Mouse (Mus musculus) midbrain, postnatal 0 days (tissue): ENCODE results near the gene Agmat. TPM values are rescaled to one million over a fixed set of nuclear protein-coding genes. Genes with fewer than 3 reads are reported as not detected.

Experiments used
- ATAC-seq: fragments of 200-750 bp; cut with Nextera tagmentation; 2 replicates; pipeline ENCODE4 v1.8.0; 2017; ENCODE audit warnings: moderate number of reproducible peaks, mild to moderate bottlenecking, moderate TSS enrichment, moderate library complexity; ENCODE audit not compliant: low FRiP score
- DNase-seq: peaks from one replicate; pipeline ENCODE4 v3.0.0-alpha.2; 2015; ENCODE audit warnings: low spot score
- H3K27ac ChIP-seq: fragments of 300-500 bp; sonication (generic); 2 replicates; pipeline ENCODE4 v1.5.1; 2014; ENCODE audit warnings: low read depth, mild to moderate bottlenecking, low read length, mixed read lengths
- H3K27me3 ChIP-seq: fragments of 300-500 bp; sonication (generic); 2 replicates; pipeline ENCODE4 v1.6.1; 2014; ENCODE audit warnings: low read length, control low read depth, mixed read lengths; ENCODE audit not compliant: insufficient read depth
- H3K36me3 ChIP-seq: fragments of 300-500 bp; sonication (generic); 2 replicates; pipeline ENCODE4 v1.6.1; 2014; ENCODE audit warnings: low read length, control low read depth, mixed read lengths; ENCODE audit not compliant: insufficient read depth
- H3K4me1 ChIP-seq: fragments of 300-500 bp; sonication (generic); 2 replicates; pipeline ENCODE4 v1.6.1; 2014; ENCODE audit warnings: mild to moderate bottlenecking, control low read depth, antibody characterized with exemption, low read length, mixed read lengths; ENCODE audit not compliant: insufficient read depth
- H3K4me2 ChIP-seq: fragments of 300-500 bp; sonication (generic); 2 replicates; pipeline ENCODE4 v1.6.1; 2014; ENCODE audit warnings: low read depth, mild to moderate bottlenecking, low read length, mixed read lengths; ENCODE audit not compliant: poor library complexity, severe bottlenecking
- H3K4me3 ChIP-seq: fragments of 300-500 bp; sonication (generic); 2 replicates; pipeline ENCODE4 v1.5.1; 2014; ENCODE audit warnings: low read depth, mild to moderate bottlenecking, low read length, moderate library complexity
- H3K9ac ChIP-seq: fragments of 300-500 bp; sonication (generic); replicated peaks from 2 replicates; pipeline ENCODE4 v1.6.1; 2014; ENCODE audit warnings: mild to moderate bottlenecking, low read length, moderate library complexity, mixed read lengths; ENCODE audit not compliant: poor library complexity, severe bottlenecking
- H3K9me3 ChIP-seq: fragments of 300-500 bp; sonication (generic); 2 replicates; pipeline ENCODE4 v1.6.1; 2016; ENCODE audit warnings: low read length, control low read depth
- CTCF ChIP-seq: IDR thresholded peaks from 2 replicates; pipeline ENCODE4 v1.5.1; 2016; ENCODE audit warnings: antibody characterized with exemption, mild to moderate bottlenecking
- WGBS: fragments of 180-500 bp; shearing (Covaris S2); extraction: QIAGEN DNeasy Blood & Tissue Kit; methylation state at CpG from one replicate; pipeline ENCODE4 v1.1.7; 2014; 5-methylcytosine and 5-hydroxymethylcytosine counted together
- polyA plus RNA-seq: library from polyadenylated mRNA; unstranded; fragments of >200 nt; fragmentation: Nextera tagmentation; extraction: Ambion mirVana; gene quantifications from 2 replicates; pipeline ENCODE4 v1.2.1, GENCODE M21; 2015
- total RNA-seq: library from RNA; depleted of rRNA; stranded (reverse); fragments of >200 nt; gene quantifications from 2 replicates; pipeline ENCODE4 v1.2.3, GENCODE M21; 2014; rRNA removed

The Agmat gene
- total and polyA plus RNA-seq, 2 experiments from 2014 or later = not detected

- Histone ChIP-seq H3K36me3 (peaks cover 69% of the 10 kb centered on the region), H3K27me3 (no peaks in the 10 kb centered on the region)
- ATAC-seq = no peak
Measured at GRCm38 (mm10) chr4:141805886-141806285, 59.4 kb downstream of the Agmat start.

More at GRCm38 (mm10) chr4:141805886-141806285, 59.4 kb downstream of the Agmat start:
- no peak for DNase-seq
- Histone ChIP-seq H3K27ac (no peak overlapping the region), H3K4me2 (no peak overlapping the region), H3K4me3 (no peak overlapping the region), H3K9ac (no peak overlapping the region), H3K9me3 (no peaks in the 10 kb centered on the region), H3K4me1 (no peaks in the 10 kb centered on the region)
- TF ChIP-seq CTCF = no peak
- WGBS = 98% methylated on average over 8 of the region's 8 CpGs

Other genes starting within 250 kb of the Agmat start
- 20.0 and 23.2 TPM in 2 replicates for gene Spen, start 208.1 kb upstream of the Agmat start, total RNA-seq
- gene Spen, start 208.1 kb upstream of the Agmat start, polyA plus RNA-seq = 8.6 and 13.6 TPM in 2 replicates
- 24.0 and 26.2 TPM in 2 replicates for gene Fblim1, start 140.6 kb upstream of the Agmat start, total RNA-seq
- gene Fblim1, start 140.6 kb upstream of the Agmat start, polyA plus RNA-seq = 23.1 and 24.1 TPM in 2 replicates
- 0.33 and 1.4 TPM in 2 replicates for gene Tmem82, start 128.0 kb upstream of the Agmat start, total RNA-seq
- 0.68 and 0.85 TPM in 2 replicates for gene Tmem82, start 128.0 kb upstream of the Agmat start, polyA plus RNA-seq
- gene Slc25a34, start 122.9 kb upstream of the Agmat start, total RNA-seq = 7.4 and 10.6 TPM in 2 replicates
- gene Slc25a34, start 122.9 kb upstream of the Agmat start, polyA plus RNA-seq = 2.0 and 2.1 TPM in 2 replicates
- gene Plekhm2, start 81.8 kb upstream of the Agmat start, total RNA-seq = 40.0 and 41.7 TPM in 2 replicates
- 6.7 and 6.9 TPM in 2 replicates for gene Plekhm2, start 81.8 kb upstream of the Agmat start, polyA plus RNA-seq
- gene Rsc1a1, start 61.1 kb upstream of the Agmat start, total RNA-seq = 2.7 and 12.7 TPM in 2 replicates
- not detected in 2 replicates for gene Rsc1a1, start 61.1 kb upstream of the Agmat start, polyA plus RNA-seq
- gene Ddi2, start 23.3 kb upstream of the Agmat start, total RNA-seq = 21.7 and 25.7 TPM in 2 replicates
- gene Ddi2, start 23.3 kb upstream of the Agmat start, polyA plus RNA-seq = 8.9 and 9.2 TPM in 2 replicates
- gene Dnajc16, start 44.3 kb downstream of the Agmat start, total RNA-seq = 18.2 and 20.5 TPM in 2 replicates
- 7.0 and 7.2 TPM in 2 replicates for gene Dnajc16, start 44.3 kb downstream of the Agmat start, polyA plus RNA-seq
- 26.9 and 27.0 TPM in 2 replicates for gene Casp9, start 46.9 kb downstream of the Agmat start, total RNA-seq
- gene Casp9, start 46.9 kb downstream of the Agmat start, polyA plus RNA-seq = 17.6 and 19.7 TPM in 2 replicates
- gene Cela2a, start 79.5 kb downstream of the Agmat start, total RNA-seq = not detected in 2 replicates
- not detected in 2 replicates for gene Cela2a, start 79.5 kb downstream of the Agmat start, polyA plus RNA-seq
- gene Ctrc, start 99.7 kb downstream of the Agmat start, total RNA-seq = not detected in 2 replicates
- gene Ctrc, start 99.7 kb downstream of the Agmat start, polyA plus RNA-seq = not detected in 2 replicates
- 38.8 TPM in 2 replicates for gene Efhd2, start 128.2 kb downstream of the Agmat start, total RNA-seq
- 49.0 and 54.8 TPM in 2 replicates for gene Efhd2, start 128.2 kb downstream of the Agmat start, polyA plus RNA-seq